Mouse (Mus musculus): ENCODE results near the gene Irf8.

GRCm38 (mm10) chr8:120758005-120758404, 21.8 kb downstream of the Irf8 start:
- no peak for TF ChIP-seq CTCF (conservative IDR thresholded peaks at IDR 0.05; ENCODE audit: low read length)
- TF ChIP-seq POU5F1 (IDR thresholded peaks at IDR 0.05; ENCODE audit: borderline replicate concordance, low read length): no peak
